Mouse (Mus musculus): Measurements from ENCODE around the gene Ntrk3. TPM values are rescaled to one million over a fixed set of nuclear protein-coding genes. Genes with fewer than 3 reads are reported as not detected.

Ntrk3 gene
- polyA plus RNA-seq, 1 experiment, result 104 TPM

- Histone ChIP-seq H3K27ac (replicated peaks; ENCODE audit: low read depth, low read length) (no peak overlapping the region), H3K4me1 (ENCODE audit: control insufficient read depth, insufficient read depth, insufficient read length, low read length) (no peaks in the 10 kb centered on the region), H3K4me3 (ENCODE audit: insufficient read depth, low read depth, low read length) (no peak overlapping the region)
Observed at GRCm38 (mm10) chr7:78743731-78744385, 6.0 kb upstream of the Ntrk3 start.

GRCm38 (mm10) chr7:78739351-78740000 is 1.7 kb upstream of the Ntrk3 start:
- Histone ChIP-seq H3K4me1 (ENCODE audit: control insufficient read depth, insufficient read depth, insufficient read length, low read length) (peaks cover 5% of the 10 kb centered on the region; the same call in 1 of the 2 replicates), H3K4me3 (ENCODE audit: insufficient read depth, low read depth, low read length) (no peak overlapping the region), H3K27ac (replicated peaks; ENCODE audit: low read depth, low read length) (peak overlapping the region; percentile 99)

GRCm38 (mm10) chr7:78737196-78737595 is 616 bp downstream of the Ntrk3 start:
- Histone ChIP-seq H3K4me1 (ENCODE audit: control insufficient read depth, insufficient read depth, insufficient read length, low read length) (peaks cover 5% of the 10 kb centered on the region; the same call in 1 of the 2 replicates), H3K27ac (replicated peaks; ENCODE audit: low read depth, low read length) (no peak overlapping the region), H3K4me3 (ENCODE audit: insufficient read depth, low read depth, low read length) (no peak overlapping the region)

- Histone ChIP-seq H3K4me1 (ENCODE audit: control insufficient read depth, insufficient read depth, insufficient read length, low read length) (no peaks in the 10 kb centered on the region), H3K27ac (replicated peaks; ENCODE audit: low read depth, low read length) (no peak overlapping the region), H3K4me3 (ENCODE audit: insufficient read depth, low read depth, low read length) (no peak overlapping the region)
Observed at GRCm38 (mm10) chr7:78731391-78731790, 6.4 kb downstream of the Ntrk3 start.

GRCm38 (mm10) chr7:78724591-78724990 is 13.2 kb downstream of the Ntrk3 start:
- H3K4me1 ChIP-seq (ENCODE audit: control insufficient read depth, insufficient read depth, insufficient read length, low read length), result no peaks in the 10 kb centered on the region
- H3K4me3 ChIP-seq (ENCODE audit: insufficient read depth, low read depth, low read length), result no peak overlapping the region

GRCm38 (mm10) chr7:78722051-78722450 is 15.8 kb downstream of the Ntrk3 start:
- H3K27ac ChIP-seq (replicated peaks; ENCODE audit: low read depth, low read length), result no peak overlapping the region
- H3K4me3 ChIP-seq (ENCODE audit: insufficient read depth, low read depth, low read length), result no peak overlapping the region
- no peaks in the 10 kb centered on the region for H3K4me1 ChIP-seq (ENCODE audit: control insufficient read depth, insufficient read depth, insufficient read length, low read length)

More at GRCm38 (mm10) chr7:78724591-78724990, 13.2 kb downstream of the Ntrk3 start:
- H3K27ac ChIP-seq (replicated peaks; ENCODE audit: low read depth, low read length), result no peak overlapping the region

GRCm38 (mm10) chr7:78720989-78721816 is 16.6 kb downstream of the Ntrk3 start:
- no peaks in the 10 kb centered on the region for H3K4me1 ChIP-seq (ENCODE audit: control insufficient read depth, insufficient read depth, insufficient read length, low read length)
- H3K4me3 ChIP-seq (ENCODE audit: insufficient read depth, low read depth, low read length), result no peak overlapping the region
- H3K27ac ChIP-seq (replicated peaks; ENCODE audit: low read depth, low read length), result no peak overlapping the region

- no peaks in the 10 kb centered on the region for H3K4me1 ChIP-seq (ENCODE audit: control insufficient read depth, insufficient read depth, insufficient read length, low read length)
- H3K4me3 ChIP-seq (ENCODE audit: insufficient read depth, low read depth, low read length), result no peak overlapping the region
- no peak overlapping the region for H3K27ac ChIP-seq (replicated peaks; ENCODE audit: low read depth, low read length)
Observed at GRCm38 (mm10) chr7:78719795-78720460, 17.9 kb downstream of the Ntrk3 start.

- Histone ChIP-seq H3K27ac (replicated peaks; ENCODE audit: low read depth, low read length) (no peak overlapping the region), H3K4me3 (ENCODE audit: insufficient read depth, low read depth, low read length) (no peak overlapping the region), H3K4me1 (ENCODE audit: control insufficient read depth, insufficient read depth, insufficient read length, low read length) (no peaks in the 10 kb centered on the region)
Observed at GRCm38 (mm10) chr7:78719117-78719516, 18.7 kb downstream of the Ntrk3 start.

GRCm38 (mm10) chr7:78718191-78718609 is 19.6 kb downstream of the Ntrk3 start:
- Histone ChIP-seq H3K4me3 (ENCODE audit: insufficient read depth, low read depth, low read length) (no peak overlapping the region), H3K27ac (replicated peaks; ENCODE audit: low read depth, low read length) (no peak overlapping the region), H3K4me1 (ENCODE audit: control insufficient read depth, insufficient read depth, insufficient read length, low read length) (no peaks in the 10 kb centered on the region)

- Histone ChIP-seq H3K27ac (replicated peaks; ENCODE audit: low read depth, low read length) (no peak overlapping the region), H3K4me1 (ENCODE audit: control insufficient read depth, insufficient read depth, insufficient read length, low read length) (no peaks in the 10 kb centered on the region), H3K4me3 (ENCODE audit: insufficient read depth, low read depth, low read length) (no peak overlapping the region)
Observed at GRCm38 (mm10) chr7:78707708-78708107, 30.1 kb downstream of the Ntrk3 start.

GRCm38 (mm10) chr7:78707122-78707521 is 30.7 kb downstream of the Ntrk3 start:
- H3K27ac ChIP-seq (replicated peaks; ENCODE audit: low read depth, low read length), result no peak overlapping the region
- H3K4me1 ChIP-seq (ENCODE audit: control insufficient read depth, insufficient read depth, insufficient read length, low read length), result no peaks in the 10 kb centered on the region
- no peak overlapping the region for H3K4me3 ChIP-seq (ENCODE audit: insufficient read depth, low read depth, low read length)

GRCm38 (mm10) chr7:78702676-78703075 is 35.1 kb downstream of the Ntrk3 start:
- H3K4me3 ChIP-seq (ENCODE audit: insufficient read depth, low read depth, low read length), result no peak overlapping the region
- H3K4me1 ChIP-seq (ENCODE audit: control insufficient read depth, insufficient read depth, insufficient read length, low read length), result no peaks in the 10 kb centered on the region
- H3K27ac ChIP-seq (replicated peaks; ENCODE audit: low read depth, low read length), result no peak overlapping the region

GRCm38 (mm10) chr7:78695200-78695599 is 42.6 kb downstream of the Ntrk3 start:
- no peak overlapping the region for H3K27ac ChIP-seq (replicated peaks; ENCODE audit: low read depth, low read length)
- 0 out of 2 replicates have a peak, but pooled peaks cover 3% of the 10 kb centered on the region for H3K4me1 ChIP-seq (ENCODE audit: control insufficient read depth, insufficient read depth, insufficient read length, low read length)
- no peak overlapping the region for H3K4me3 ChIP-seq (ENCODE audit: insufficient read depth, low read depth, low read length)

GRCm38 (mm10) chr7:78693148-78693547 is 44.7 kb downstream of the Ntrk3 start:
- no peak overlapping the region for H3K4me3 ChIP-seq (ENCODE audit: insufficient read depth, low read depth, low read length)
- H3K4me1 ChIP-seq (ENCODE audit: control insufficient read depth, insufficient read depth, insufficient read length, low read length), result 0 out of 2 replicates have a peak, but pooled peaks cover 3% of the 10 kb centered on the region
- no peak overlapping the region for H3K27ac ChIP-seq (replicated peaks; ENCODE audit: low read depth, low read length)

All from brown adipose tissue, adult 24 weeks (tissue).